Mouse (Mus musculus): ENCODE measurements around the gene Fras1. TPM values are rescaled to one million over a fixed set of nuclear protein-coding genes. Genes with fewer than 3 reads are reported as not detected.

The Fras1 gene
- polyA plus RNA-seq, 1 experiment from 2014 or later, result 3.4 TPM

DNA sequence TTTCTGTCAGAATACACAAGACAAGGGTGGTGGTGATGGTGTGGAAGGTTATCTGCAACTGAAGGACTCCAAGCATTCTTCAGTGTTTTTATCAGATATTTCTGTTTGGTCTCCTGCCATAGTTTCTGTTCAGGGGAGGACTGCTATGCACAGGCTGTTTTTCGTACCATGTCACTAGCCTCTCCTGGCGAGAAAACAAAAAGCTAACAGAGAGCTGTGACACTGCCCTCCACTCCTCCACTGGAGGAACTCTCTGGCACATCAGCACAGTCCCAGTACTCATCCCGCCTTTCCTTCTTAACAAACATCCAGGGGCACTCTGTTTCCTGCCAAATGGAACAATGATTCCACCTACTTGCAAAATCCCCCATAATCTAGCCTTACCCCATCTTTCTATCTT, 101.7 kb downstream of the Fras1 start:
- H3K9me3 ChIP-seq (ENCODE audit: control insufficient read depth, low read length), result no peaks in the 10 kb centered on the region
- H3K36me3 ChIP-seq (ENCODE audit: control insufficient read depth, insufficient read depth, low read length), result no peaks in the 10 kb centered on the region
- whole genome bisulfite sequencing, result 65% methylated on average over 3 of the region's 3 CpGs
- DNase-seq (ENCODE audit: low spot score), result no peak
- ATAC-seq (ENCODE audit: low FRiP score, low TSS enrichment), result no peak
- H3K4me1 ChIP-seq (replicated peaks; ENCODE audit: control insufficient read depth, insufficient read depth), result no peaks in the 10 kb centered on the region
- TF ChIP-seq CTCF (IDR thresholded peaks at IDR 0.05; ENCODE audit: low read depth) (no peak), EP300 (optimal IDR thresholded peaks at IDR 0.05) (no peak)
- no peak overlapping the region for H3K4me2 ChIP-seq (replicated peaks; ENCODE audit: low read depth)
- H3K9ac ChIP-seq (ENCODE audit: low read length), result no peak overlapping the region
- no peaks in the 10 kb centered on the region for H3K27me3 ChIP-seq (ENCODE audit: control insufficient read depth, insufficient read depth, low read length)
- no peak overlapping the region for H3K4me3 ChIP-seq (ENCODE audit: low read depth, low read length)
- no peak overlapping the region for H3K27ac ChIP-seq (replicated peaks)

DNA sequence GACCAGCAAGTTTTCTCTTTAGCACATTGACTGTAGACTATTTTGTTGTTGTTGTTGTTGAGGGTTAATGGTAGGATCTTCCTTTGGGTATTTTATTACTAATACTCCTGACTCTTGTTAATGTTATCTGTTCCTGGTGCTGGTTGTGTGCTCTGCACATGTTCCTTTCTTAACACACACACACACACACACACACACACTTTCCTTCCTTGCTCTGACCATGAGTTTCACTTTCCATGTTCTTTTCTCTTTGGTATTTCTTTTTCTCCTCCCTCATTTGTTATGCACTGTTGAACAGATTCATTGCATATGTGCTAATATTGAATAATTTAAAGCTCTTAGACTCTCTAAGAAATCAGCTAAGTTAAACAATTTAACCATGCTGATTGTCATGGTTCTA, 105.2 kb downstream of the Fras1 start:
- Histone ChIP-seq H3K4me3 (ENCODE audit: low read depth, low read length) (no peak overlapping the region), H3K9me3 (ENCODE audit: control insufficient read depth, low read length) (no peaks in the 10 kb centered on the region), H3K36me3 (ENCODE audit: control insufficient read depth, insufficient read depth, low read length) (no peaks in the 10 kb centered on the region), H3K9ac (ENCODE audit: low read length) (no peak overlapping the region), H3K27ac (replicated peaks) (no peak overlapping the region), H3K27me3 (ENCODE audit: control insufficient read depth, insufficient read depth, low read length) (no peaks in the 10 kb centered on the region), H3K4me2 (replicated peaks; ENCODE audit: low read depth) (no peak overlapping the region), H3K4me1 (replicated peaks; ENCODE audit: control insufficient read depth, insufficient read depth) (no peaks in the 10 kb centered on the region)
- DNase-seq (ENCODE audit: low spot score) (no peak), ATAC-seq (ENCODE audit: low FRiP score, low TSS enrichment) (no peak)
- TF ChIP-seq CTCF (IDR thresholded peaks at IDR 0.05; ENCODE audit: low read depth) (no peak), EP300 (optimal IDR thresholded peaks at IDR 0.05) (no peak)

DNA sequence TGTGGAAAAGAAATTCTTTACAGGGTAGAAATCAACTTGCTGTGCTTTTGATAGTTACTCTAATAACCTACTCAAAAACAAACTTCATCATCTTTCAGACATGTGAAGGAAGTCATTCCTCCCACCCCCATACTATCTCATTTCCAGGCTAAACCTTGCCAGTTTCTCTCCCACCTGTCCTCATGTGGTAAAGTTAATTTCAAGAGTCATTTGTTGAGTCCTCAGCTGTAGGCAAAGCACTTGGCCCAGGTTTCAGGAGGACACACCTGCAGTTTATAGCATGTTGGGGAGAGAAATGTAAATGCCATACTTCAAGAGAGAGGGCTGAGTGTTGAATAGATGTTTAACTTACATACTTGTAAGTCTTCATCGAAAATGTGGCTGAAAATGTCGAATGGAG, 107.4 kb downstream of the Fras1 start:
- Histone ChIP-seq H3K4me3 (ENCODE audit: low read depth, low read length) (no peak overlapping the region), H3K4me1 (replicated peaks; ENCODE audit: control insufficient read depth, insufficient read depth) (no peaks in the 10 kb centered on the region), H3K27me3 (ENCODE audit: control insufficient read depth, insufficient read depth, low read length) (no peaks in the 10 kb centered on the region), H3K9me3 (ENCODE audit: control insufficient read depth, low read length) (no peaks in the 10 kb centered on the region), H3K36me3 (ENCODE audit: control insufficient read depth, insufficient read depth, low read length) (no peaks in the 10 kb centered on the region), H3K9ac (ENCODE audit: low read length) (no peak overlapping the region), H3K27ac (replicated peaks) (no peak overlapping the region), H3K4me2 (replicated peaks; ENCODE audit: low read depth) (no peak overlapping the region)
- TF ChIP-seq CTCF (IDR thresholded peaks at IDR 0.05; ENCODE audit: low read depth), result no peak
- no peak for TF ChIP-seq EP300 (optimal IDR thresholded peaks at IDR 0.05)
- WGBS, result 92% methylated on average over 2 of the region's 2 CpGs
- DNase-seq (ENCODE audit: low spot score) (no peak), ATAC-seq (ENCODE audit: low FRiP score, low TSS enrichment) (no peak)

DNA sequence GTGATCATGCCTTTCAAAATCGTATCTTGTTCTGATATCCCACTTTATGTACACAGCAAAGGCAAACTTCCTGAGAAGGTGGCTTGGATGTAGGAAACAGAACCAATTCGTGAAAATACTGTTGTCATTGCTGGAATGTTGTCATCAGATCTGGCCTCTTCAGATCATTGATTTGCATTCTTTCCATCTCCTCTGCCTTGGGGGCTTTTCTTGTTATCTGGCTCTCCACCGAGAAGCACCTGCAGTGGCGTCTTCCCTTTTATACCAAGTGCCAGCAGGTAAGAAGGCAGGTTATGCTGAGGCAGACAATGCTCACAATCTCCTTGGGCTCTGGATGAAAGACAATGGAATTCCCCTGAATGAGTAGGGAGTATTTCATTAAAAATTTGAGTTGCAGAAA, 108.3 kb downstream of the Fras1 start:
- Histone ChIP-seq H3K36me3 (ENCODE audit: control insufficient read depth, insufficient read depth, low read length) (no peaks in the 10 kb centered on the region), H3K4me2 (replicated peaks; ENCODE audit: low read depth) (no peak overlapping the region), H3K4me1 (replicated peaks; ENCODE audit: control insufficient read depth, insufficient read depth) (no peaks in the 10 kb centered on the region), H3K4me3 (ENCODE audit: low read depth, low read length) (no peak overlapping the region), H3K27me3 (ENCODE audit: control insufficient read depth, insufficient read depth, low read length) (no peaks in the 10 kb centered on the region), H3K9me3 (ENCODE audit: control insufficient read depth, low read length) (no peaks in the 10 kb centered on the region), H3K27ac (replicated peaks) (no peak overlapping the region), H3K9ac (ENCODE audit: low read length) (no peak overlapping the region)
- TF ChIP-seq CTCF (IDR thresholded peaks at IDR 0.05; ENCODE audit: low read depth) (no peak), EP300 (optimal IDR thresholded peaks at IDR 0.05) (no peak)
- ATAC-seq (ENCODE audit: low FRiP score, low TSS enrichment) (no peak), DNase-seq (ENCODE audit: low spot score) (no peak)
- WGBS, result 55% methylated on average over 4 of the region's 4 CpGs

DNA sequence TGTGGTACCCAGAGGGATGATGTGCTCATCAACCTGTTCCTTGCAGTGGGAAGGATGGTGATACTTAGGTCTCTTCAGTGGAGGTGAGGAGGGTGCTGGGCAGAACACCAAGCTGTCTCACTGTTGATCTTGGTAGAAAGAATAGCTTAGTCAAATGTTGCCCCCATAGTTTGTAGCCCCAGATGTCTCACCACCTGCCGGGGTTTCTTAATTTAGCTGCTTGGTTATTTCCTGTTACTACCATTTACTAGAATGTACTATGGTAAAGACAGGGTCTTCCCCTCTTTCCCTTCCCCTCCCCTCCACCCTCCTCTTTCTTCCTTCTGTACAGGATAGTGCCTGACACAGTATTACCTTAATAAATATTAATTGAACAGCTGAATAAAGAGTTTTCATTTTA, 118.7 kb downstream of the Fras1 start:
- H3K4me2 ChIP-seq (replicated peaks; ENCODE audit: low read depth), result no peak overlapping the region
- H3K4me1 ChIP-seq (replicated peaks; ENCODE audit: control insufficient read depth, insufficient read depth), result no peaks in the 10 kb centered on the region
- TF ChIP-seq CTCF (IDR thresholded peaks at IDR 0.05; ENCODE audit: low read depth) (no peak), EP300 (optimal IDR thresholded peaks at IDR 0.05) (no peak)
- no peak overlapping the region for H3K4me3 ChIP-seq (ENCODE audit: low read depth, low read length)
- no peaks in the 10 kb centered on the region for H3K27me3 ChIP-seq (ENCODE audit: control insufficient read depth, insufficient read depth, low read length)
- ATAC-seq (ENCODE audit: low FRiP score, low TSS enrichment), result no peak
- WGBS, result 70% methylated on average over 1 of the region's 1 CpGs
- H3K27ac ChIP-seq (replicated peaks), result no peak overlapping the region
- no peak overlapping the region for H3K9ac ChIP-seq (ENCODE audit: low read length)
- no peaks in the 10 kb centered on the region for H3K36me3 ChIP-seq (ENCODE audit: control insufficient read depth, insufficient read depth, low read length)
- DNase-seq (ENCODE audit: low spot score), result no peak
- H3K9me3 ChIP-seq (ENCODE audit: control insufficient read depth, low read length), result no peaks in the 10 kb centered on the region

DNA sequence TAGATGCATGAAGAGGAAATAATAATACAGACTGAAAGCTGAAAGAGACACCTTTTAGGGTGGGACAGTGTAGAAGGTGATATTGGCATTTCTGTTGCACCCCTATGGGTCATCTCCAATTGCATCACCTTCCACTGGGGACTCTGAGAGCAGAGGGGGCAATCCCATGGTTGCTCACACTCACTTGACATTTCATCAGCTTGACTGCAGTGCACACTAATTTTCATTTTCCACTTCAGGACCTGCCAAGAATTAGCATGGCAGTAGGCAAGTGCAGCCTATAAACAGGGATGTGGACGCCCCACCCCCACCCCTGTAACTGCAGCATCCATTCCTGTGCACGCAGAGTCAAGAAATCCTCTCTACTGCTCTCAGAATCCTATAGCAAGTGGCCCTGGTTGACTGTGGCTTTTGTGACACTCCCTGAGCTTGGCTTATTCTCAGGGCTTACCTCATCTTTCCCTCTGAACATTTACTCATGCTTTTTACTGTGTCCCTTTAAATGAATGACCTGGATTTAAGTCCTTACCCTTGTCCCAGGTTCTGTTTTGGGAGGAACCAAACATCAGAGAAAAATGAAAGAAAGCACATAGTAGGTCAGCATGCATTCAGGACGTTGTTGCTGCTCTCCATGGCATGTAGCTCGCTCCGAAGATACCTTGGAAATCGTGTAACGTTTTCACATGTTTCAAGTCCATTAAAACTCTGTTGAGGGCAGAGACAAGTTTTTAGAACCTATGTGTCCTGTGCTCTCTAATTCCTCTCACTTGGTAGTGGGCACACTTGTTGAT, 120.9 kb downstream of the Fras1 start:
- 93% methylated on average over 7 of the region's 7 CpGs for WGBS
- Histone ChIP-seq H3K9ac (ENCODE audit: low read length) (no peak overlapping the region), H3K36me3 (ENCODE audit: control insufficient read depth, insufficient read depth, low read length) (no peaks in the 10 kb centered on the region), H3K27me3 (ENCODE audit: control insufficient read depth, insufficient read depth, low read length) (no peaks in the 10 kb centered on the region), H3K4me2 (replicated peaks; ENCODE audit: low read depth) (no peak overlapping the region), H3K4me1 (replicated peaks; ENCODE audit: control insufficient read depth, insufficient read depth) (no peaks in the 10 kb centered on the region), H3K27ac (replicated peaks) (no peak overlapping the region), H3K9me3 (ENCODE audit: control insufficient read depth, low read length) (no peaks in the 10 kb centered on the region), H3K4me3 (ENCODE audit: low read depth, low read length) (no peak overlapping the region)
- DNase-seq (ENCODE audit: low spot score) (no peak), ATAC-seq (ENCODE audit: low FRiP score, low TSS enrichment) (no peak)
- TF ChIP-seq EP300 (optimal IDR thresholded peaks at IDR 0.05) (no peak), CTCF (IDR thresholded peaks at IDR 0.05; ENCODE audit: low read depth) (no peak)

Data from stomach, postnatal 0 days (tissue).